Mouse (Mus musculus) liver, embryonic 14.5 days (tissue): ENCODE data around the gene Zfp946.

Experiments used
- CTCF ChIP-seq: IDR thresholded peaks from 2 replicates; pipeline ENCODE4 v1.5.1; 2016; ENCODE audit warnings: antibody characterized with exemption, low read depth, control low read depth
- EP300 ChIP-seq: IDR thresholded peaks from 2 replicates; pipeline ENCODE4 v1.6.1; 2016; ENCODE audit warnings: antibody characterized with exemption, low read depth

DNA sequence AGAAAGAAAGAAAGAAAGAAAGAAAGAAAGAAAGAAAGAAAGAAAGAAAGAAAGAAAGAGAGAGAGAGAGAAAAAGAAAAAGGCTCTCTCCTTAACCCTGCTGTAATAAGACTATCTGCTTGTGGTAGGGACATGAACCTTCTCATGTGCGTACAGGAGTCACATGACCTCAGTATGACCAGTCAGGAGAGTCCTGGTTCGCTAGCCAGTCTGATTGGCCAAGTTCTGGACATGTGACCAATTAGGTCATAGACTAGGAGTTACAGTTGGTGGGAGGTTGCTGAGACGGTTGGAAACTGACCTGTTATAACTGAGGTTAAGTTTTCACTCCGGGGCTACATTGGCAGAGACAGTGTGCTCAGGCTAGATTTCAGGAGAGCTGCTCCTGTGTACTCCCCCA is 73.1 kb downstream of the Zfp946 start:
- TF ChIP-seq CTCF (no peak), EP300 (no peak)
